Mouse (Mus musculus) lung, postnatal 0 days (tissue): ENCODE measurements around the gene Ece1. TPM values are rescaled to one million over a fixed set of nuclear protein-coding genes. Genes with fewer than 3 reads are reported as not detected.

Source experiments
- ATAC-seq: fragments of 200-750 bp; cut with Nextera tagmentation; 2 replicates; pipeline ENCODE4 v1.8.0; 2017; ENCODE audit warnings: moderate library complexity
- DNase-seq: peaks from one replicate; pipeline ENCODE4 v3.0.0-alpha.2; 2016; ENCODE audit warnings: low spot score
- H3K27ac ChIP-seq: fragments of 300-500 bp; sonication (generic); 2 replicates; pipeline ENCODE4 v1.5.1; 2014; ENCODE audit warnings: antibody characterized with exemption, mild to moderate bottlenecking, low read length, mixed read lengths
- H3K27me3 ChIP-seq: fragments of 300-500 bp; sonication (generic); replicated peaks from 2 replicates; pipeline ENCODE4 v1.6.1; 2014; ENCODE audit warnings: low read length, mixed read lengths; ENCODE audit not compliant: insufficient read depth
- H3K36me3 ChIP-seq: fragments of 300-500 bp; sonication (generic); 2 replicates; pipeline ENCODE4 v1.6.1; 2014; ENCODE audit warnings: low read length, mixed read lengths; ENCODE audit not compliant: insufficient read depth
- H3K4me1 ChIP-seq: fragments of 300-500 bp; sonication (generic); 2 replicates; pipeline ENCODE4 v1.6.1; 2014; ENCODE audit warnings: antibody characterized with exemption, low read depth, low read length, mixed read lengths; ENCODE audit not compliant: insufficient read depth
- H3K4me2 ChIP-seq: fragments of 300-500 bp; sonication (generic); replicated peaks from 2 replicates; pipeline ENCODE4 v1.6.1; 2014; ENCODE audit warnings: low read depth, mild to moderate bottlenecking, low read length, moderate library complexity, mixed read lengths
- H3K4me3 ChIP-seq: fragments of 300-500 bp; sonication (generic); 2 replicates; pipeline ENCODE4 v1.5.1; 2014; ENCODE audit warnings: low read depth, low read length
- H3K9ac ChIP-seq: fragments of 300-500 bp; sonication (generic); replicated peaks from 2 replicates; pipeline ENCODE4 v1.6.1; 2014; ENCODE audit warnings: low read depth, mild to moderate bottlenecking
- H3K9me3 ChIP-seq: fragments of 300-500 bp; sonication (generic); 2 replicates; pipeline ENCODE4 v1.6.1; 2016; ENCODE audit warnings: low read length, mixed read lengths
- CTCF ChIP-seq: IDR thresholded peaks from 2 replicates; pipeline ENCODE4 v1.5.1; 2016; ENCODE audit warnings: antibody characterized with exemption, mild to moderate bottlenecking
- EP300 ChIP-seq: IDR thresholded peaks from 2 replicates; pipeline ENCODE4 v1.6.1; 2016; ENCODE audit warnings: antibody characterized with exemption, mild to moderate bottlenecking, control low read depth
- WGBS: fragments of 180-500 bp; shearing (Covaris S2); extraction: QIAGEN DNeasy Blood & Tissue Kit; methylation state at CpG from one replicate; pipeline ENCODE4 v1.1.7; 2014; 5-methylcytosine and 5-hydroxymethylcytosine counted together
- polyA plus RNA-seq: library from polyadenylated mRNA; unstranded; fragments of >200 nt; fragmentation: Nextera tagmentation; extraction: Ambion mirVana; gene quantifications from 2 replicates; pipeline ENCODE4 v1.2.1, GENCODE M21; 2015

Ece1 gene
- polyA plus RNA-seq, 1 experiment from 2014 or later: 80.9 TPM

- no peak overlapping the region for H3K9ac ChIP-seq
- H3K36me3 ChIP-seq: peaks cover 25% of the 10 kb centered on the region; the same call in 1 of the 2 replicates
- no peaks in the 10 kb centered on the region for H3K9me3 ChIP-seq
- no peak overlapping the region for H3K4me2 ChIP-seq
- DNase-seq (no peak), ATAC-seq (no peak)
- no peak overlapping the region for H3K4me3 ChIP-seq
- WGBS: 79% methylated on average over 2 of the region's 2 CpGs
- no peak overlapping the region for H3K27ac ChIP-seq
- no peak for TF ChIP-seq EP300
- TF ChIP-seq CTCF: no peak
- no peaks in the 10 kb centered on the region for H3K4me1 ChIP-seq
- no peaks in the 10 kb centered on the region for H3K27me3 ChIP-seq
Observed at GRCm38 (mm10) chr4:137954184-137954583, 92.1 kb downstream of the Ece1 start.

- Histone ChIP-seq H3K4me1 (no peaks in the 10 kb centered on the region), H3K4me3 (no peak overlapping the region), H3K9ac (no peak overlapping the region), H3K36me3 (peaks cover 23% of the 10 kb centered on the region; the same call in 1 of the 2 replicates), H3K4me2 (no peak overlapping the region), H3K27ac (peak overlapping the region; percentile 21; the same call in 1 of the 2 replicates), H3K27me3 (no peaks in the 10 kb centered on the region), H3K9me3 (no peaks in the 10 kb centered on the region)
- WGBS: 45% methylated on average over 8 of the region's 8 CpGs
- TF ChIP-seq CTCF (peak; percentile 54), EP300 (peak; percentile 100)
- ATAC-seq (peak; percentile 92), DNase-seq (peak; percentile 90)
Observed at GRCm38 (mm10) chr4:137954926-137955396, 92.9 kb downstream of the Ece1 start.

GRCm38 (mm10) chr4:137956260-137956659 is 94.2 kb downstream of the Ece1 start:
- H3K4me3 ChIP-seq: no peak overlapping the region
- H3K9me3 ChIP-seq: no peaks in the 10 kb centered on the region
- H3K36me3 ChIP-seq: peaks cover 15% of the 10 kb centered on the region; the same call in 1 of the 2 replicates
- no peak overlapping the region for H3K4me2 ChIP-seq
- DNase-seq (no peak), ATAC-seq (no peak)
- TF ChIP-seq EP300 (no peak), CTCF (no peak)
- H3K9ac ChIP-seq: no peak overlapping the region
- no peaks in the 10 kb centered on the region for H3K27me3 ChIP-seq
- no peaks in the 10 kb centered on the region for H3K4me1 ChIP-seq
- 92% methylated on average over 15 of the region's 15 CpGs for WGBS
- no peak overlapping the region for H3K27ac ChIP-seq

GRCm38 (mm10) chr4:137959889-137960665 is 98.0 kb downstream of the Ece1 start:
- Histone ChIP-seq H3K36me3 (peaks cover 25% of the 10 kb centered on the region), H3K4me1 (no peaks in the 10 kb centered on the region), H3K27me3 (no peaks in the 10 kb centered on the region), H3K27ac (peak overlapping the region; percentile 51; the same call in 1 of the 2 replicates), H3K9ac (no peak overlapping the region), H3K9me3 (no peaks in the 10 kb centered on the region), H3K4me3 (no peak overlapping the region), H3K4me2 (no peak overlapping the region)
- no peak for DNase-seq
- no peak for ATAC-seq
- TF ChIP-seq CTCF: peak; percentile 69
- TF ChIP-seq EP300: no peak
- 57% methylated on average over 13 of the region's 13 CpGs for WGBS

- H3K9ac ChIP-seq: no peak overlapping the region
- TF ChIP-seq CTCF (no peak), EP300 (peak; percentile 74)
- WGBS: 50% methylated on average over 11 of the region's 11 CpGs
- no peaks in the 10 kb centered on the region for H3K4me1 ChIP-seq
- H3K36me3 ChIP-seq: peaks cover 25% of the 10 kb centered on the region
- DNase-seq (peak; percentile 82), ATAC-seq (peak; percentile 92)
- no peaks in the 10 kb centered on the region for H3K9me3 ChIP-seq
- H3K27ac ChIP-seq: peak overlapping the region; percentile 54
- no peak overlapping the region for H3K4me3 ChIP-seq
- no peak overlapping the region for H3K4me2 ChIP-seq
- no peaks in the 10 kb centered on the region for H3K27me3 ChIP-seq
Observed at GRCm38 (mm10) chr4:137960757-137961156, 98.7 kb downstream of the Ece1 start.

GRCm38 (mm10) chr4:137962643-137963350 is 100.8 kb downstream of the Ece1 start:
- Histone ChIP-seq H3K4me3 (no peak overlapping the region), H3K9me3 (no peaks in the 10 kb centered on the region), H3K27me3 (no peaks in the 10 kb centered on the region), H3K4me2 (no peak overlapping the region), H3K4me1 (no peaks in the 10 kb centered on the region), H3K9ac (no peak overlapping the region), H3K27ac (no peak overlapping the region), H3K36me3 (peaks cover 24% of the 10 kb centered on the region)
- 90% methylated on average over 20 of the region's 20 CpGs for WGBS
- DNase-seq (no peak), ATAC-seq (no peak)
- no peak for TF ChIP-seq EP300
- TF ChIP-seq CTCF: no peak
